Mouse (Mus musculus) kidney, adult 2 months (tissue): ENCODE results near the gene Htr2b.

Experiments used
- CTCF ChIP-seq: fragments of 200-500 bp; conservative IDR thresholded peaks from 2 replicates; pipeline ENCODE4 v1.5.1; 2011; ENCODE audit warnings: low read depth, mild to moderate bottlenecking, control low read depth, low read length, moderate library complexity, mixed read lengths; ENCODE audit not compliant: insufficient read depth, insufficient read length
- POLR2A ChIP-seq: fragments of 200-500 bp; IDR thresholded peaks from one replicate; pipeline ENCODE4 v1.6.1; 2011; ENCODE audit warnings: low read depth, low read length, control low read depth

DNA sequence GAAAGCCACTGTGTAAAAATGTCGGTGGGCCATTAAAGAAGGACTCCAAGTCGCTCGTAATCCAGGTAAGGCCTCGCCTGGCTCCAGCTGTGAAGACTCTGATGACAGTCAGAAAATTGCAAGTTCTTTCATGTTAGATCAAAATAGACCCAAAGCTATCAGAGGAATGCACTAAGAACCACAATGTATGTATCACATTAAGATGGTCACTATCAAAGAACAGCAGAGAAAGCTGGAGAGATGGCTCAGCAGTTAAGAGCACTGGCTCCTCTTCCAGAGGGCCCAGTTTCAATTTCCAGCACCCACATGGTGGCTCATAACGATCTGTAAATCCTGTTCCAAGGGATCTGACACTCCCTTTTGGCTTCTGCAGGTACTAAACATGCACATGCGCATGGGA lies 48.3 kb upstream of the Htr2b start:
- TF ChIP-seq POLR2A (no peak), CTCF (no peak)
